Mouse (Mus musculus): ENCODE results near the gene Acd. TPM values are rescaled to one million over a fixed set of nuclear protein-coding genes. Genes with fewer than 3 reads are reported as not detected.

Gene Acd
- polyA plus RNA-seq, 1 experiment from 2014 or later = 22.4 TPM

GRCm38 (mm10) chr8:105714139-105714538 is 13.2 kb upstream of the Acd start:
- H3K36me3 ChIP-seq (replicated peaks) = no peaks in the 10 kb centered on the region
- no peak overlapping the region for H3K27ac ChIP-seq (replicated peaks)
- no peak for ATAC-seq (ENCODE audit: insufficient read depth)
- no peaks in the 10 kb centered on the region for H3K9me3 ChIP-seq (replicated peaks)
- no peak overlapping the region for H3K9ac ChIP-seq
- H3K27me3 ChIP-seq = no peaks in the 10 kb centered on the region
- H3K4me1 ChIP-seq (replicated peaks) = peaks cover 8% of the 10 kb centered on the region; the same call in 1 of the 2 replicates
- no peak overlapping the region for H3K4me2 ChIP-seq
- H3K4me3 ChIP-seq (replicated peaks) = no peak overlapping the region
- WGBS (ENCODE audit: insufficient replicate concordance) = under 1% methylated on average over 3 of the region's 3 CpGs

GRCm38 (mm10) chr8:105712286-105712685 is 11.4 kb upstream of the Acd start:
- 61% methylated on average over 3 of the region's 3 CpGs for WGBS (ENCODE audit: insufficient replicate concordance)
- H3K4me2 ChIP-seq = no peak overlapping the region
- H3K9ac ChIP-seq = no peak overlapping the region
- ATAC-seq (ENCODE audit: insufficient read depth) = no peak
- H3K27ac ChIP-seq (replicated peaks) = no peak overlapping the region
- peaks cover 18% of the 10 kb centered on the region for H3K4me1 ChIP-seq (replicated peaks)
- H3K36me3 ChIP-seq (replicated peaks) = no peaks in the 10 kb centered on the region
- no peaks in the 10 kb centered on the region for H3K9me3 ChIP-seq (replicated peaks)
- H3K4me3 ChIP-seq (replicated peaks) = no peak overlapping the region
- no peaks in the 10 kb centered on the region for H3K27me3 ChIP-seq

GRCm38 (mm10) chr8:105709317-105709716 is 8.4 kb upstream of the Acd start:
- Histone ChIP-seq H3K27me3 (no peaks in the 10 kb centered on the region), H3K9ac (no peak overlapping the region), H3K36me3 (replicated peaks) (0 out of 2 replicates have a peak, but pooled peaks cover 3% of the 10 kb centered on the region), H3K9me3 (replicated peaks) (no peaks in the 10 kb centered on the region), H3K4me3 (replicated peaks) (no peak overlapping the region), H3K4me1 (replicated peaks) (peaks cover 24% of the 10 kb centered on the region), H3K27ac (replicated peaks) (no peak overlapping the region), H3K4me2 (no peak overlapping the region)
- 75% methylated on average over 14 of the region's 14 CpGs for WGBS (ENCODE audit: insufficient replicate concordance)
- no peak for ATAC-seq (ENCODE audit: insufficient read depth)

GRCm38 (mm10) chr8:105708675-105709074 is 7.8 kb upstream of the Acd start:
- Histone ChIP-seq H3K9me3 (replicated peaks) (no peaks in the 10 kb centered on the region), H3K4me3 (replicated peaks) (no peak overlapping the region), H3K27ac (replicated peaks) (no peak overlapping the region), H3K4me1 (replicated peaks) (peaks cover 24% of the 10 kb centered on the region), H3K4me2 (no peak overlapping the region), H3K27me3 (no peaks in the 10 kb centered on the region), H3K36me3 (replicated peaks) (0 out of 2 replicates have a peak, but pooled peaks cover 9% of the 10 kb centered on the region), H3K9ac (no peak overlapping the region)
- ATAC-seq (ENCODE audit: insufficient read depth) = no peak
- WGBS (ENCODE audit: insufficient replicate concordance) = 86% methylated on average over 8 of the region's 8 CpGs

- no peak within 1 kb of the TSS; the same call in 1 of the 2 replicates for H3K27ac ChIP-seq (replicated peaks)
- H3K27me3 ChIP-seq = no peaks in the 10 kb centered on the region
- 0 out of 2 replicates have a peak, but pooled peaks cover 15% of the 10 kb centered on the region for H3K36me3 ChIP-seq (replicated peaks)
- WGBS (ENCODE audit: insufficient replicate concordance) = 1% methylated on average over 55 of the region's 55 CpGs
- peak within 1 kb of the TSS; percentile 97 for H3K4me2 ChIP-seq
- H3K9ac ChIP-seq = peak within 1 kb of the TSS; percentile 62
- peaks cover 24% of the 10 kb centered on the region for H3K4me1 ChIP-seq (replicated peaks)
- no peaks in the 10 kb centered on the region for H3K9me3 ChIP-seq (replicated peaks)
- peak; percentile 68 for ATAC-seq (ENCODE audit: insufficient read depth)
- peak within 1 kb of the TSS; percentile 76 for H3K4me3 ChIP-seq (replicated peaks)
Observed at GRCm38 (mm10) chr8:105707498-105708403, 6.8 kb upstream of the Acd start, which contains the start of the genes 4933405L10Rik and Enkd1. 4933405L10Rik (plus strand) TSS chr8:105707655. Enkd1 (minus strand) TSS chr8:105708210.

- WGBS (ENCODE audit: insufficient replicate concordance) = 71% methylated on average over 12 of the region's 12 CpGs
- H3K4me3 ChIP-seq (replicated peaks) = no peak overlapping the region
- H3K9me3 ChIP-seq (replicated peaks) = no peaks in the 10 kb centered on the region
- H3K36me3 ChIP-seq (replicated peaks) = 0 out of 2 replicates have a peak, but pooled peaks cover 16% of the 10 kb centered on the region
- ATAC-seq (ENCODE audit: insufficient read depth) = no peak
- H3K27ac ChIP-seq (replicated peaks) = no peak overlapping the region
- H3K9ac ChIP-seq = no peak overlapping the region
- H3K4me1 ChIP-seq (replicated peaks) = peaks cover 36% of the 10 kb centered on the region
- peak overlapping the region; percentile 97; the same call in 1 of the 2 replicates for H3K4me2 ChIP-seq
- H3K27me3 ChIP-seq = no peaks in the 10 kb centered on the region
Observed at GRCm38 (mm10) chr8:105706426-105706825, 5.5 kb upstream of the Acd start.

- no peak overlapping the region for H3K4me2 ChIP-seq
- no peaks in the 10 kb centered on the region for H3K27me3 ChIP-seq
- no peaks in the 10 kb centered on the region for H3K9me3 ChIP-seq (replicated peaks)
- no peak for ATAC-seq (ENCODE audit: insufficient read depth)
- no peak overlapping the region for H3K4me3 ChIP-seq (replicated peaks)
- H3K27ac ChIP-seq (replicated peaks) = no peak overlapping the region
- H3K36me3 ChIP-seq (replicated peaks) = 0 out of 2 replicates have a peak, but pooled peaks cover 16% of the 10 kb centered on the region
- WGBS (ENCODE audit: insufficient replicate concordance) = 76% methylated on average over 6 of the region's 6 CpGs
- no peak overlapping the region for H3K9ac ChIP-seq
- H3K4me1 ChIP-seq (replicated peaks) = peaks cover 43% of the 10 kb centered on the region
Observed at GRCm38 (mm10) chr8:105704955-105705354, 4.1 kb upstream of the Acd start.

GRCm38 (mm10) chr8:105704146-105704812 is 3.4 kb upstream of the Acd start:
- Histone ChIP-seq H3K27ac (replicated peaks) (no peak overlapping the region), H3K4me3 (replicated peaks) (no peak overlapping the region), H3K36me3 (replicated peaks) (0 out of 2 replicates have a peak, but pooled peaks cover 16% of the 10 kb centered on the region), H3K9me3 (replicated peaks) (no peaks in the 10 kb centered on the region), H3K27me3 (no peaks in the 10 kb centered on the region), H3K4me1 (replicated peaks) (peaks cover 49% of the 10 kb centered on the region), H3K9ac (no peak overlapping the region), H3K4me2 (no peak overlapping the region)
- ATAC-seq (ENCODE audit: insufficient read depth) = no peak
- 89% methylated on average over 34 of the region's 34 CpGs for WGBS (ENCODE audit: insufficient replicate concordance)

GRCm38 (mm10) chr8:105702731-105703415 is 2.0 kb upstream of the Acd start:
- ATAC-seq (ENCODE audit: insufficient read depth) = no peak
- WGBS (ENCODE audit: insufficient replicate concordance) = 80% methylated on average over 24 of the region's 24 CpGs
- H3K27ac ChIP-seq (replicated peaks) = no peak overlapping the region

GRCm38 (mm10) chr8:105702001-105702401 is 1.1 kb upstream of the Acd start:
- Histone ChIP-seq H3K27me3 (no peaks in the 10 kb centered on the region), H3K27ac (replicated peaks) (peak overlapping the region; percentile 97; the same call in 1 of the 2 replicates), H3K9me3 (replicated peaks) (no peaks in the 10 kb centered on the region), H3K4me2 (peak overlapping the region; percentile 87), H3K36me3 (replicated peaks) (peaks cover 34% of the 10 kb centered on the region), H3K4me3 (replicated peaks) (peak overlapping the region; percentile 72), H3K9ac (peak overlapping the region; percentile 42), H3K4me1 (replicated peaks) (peaks cover 38% of the 10 kb centered on the region)
- 66% methylated on average over 18 of the region's 18 CpGs for WGBS (ENCODE audit: insufficient replicate concordance)
- ATAC-seq (ENCODE audit: insufficient read depth) = no peak

More at GRCm38 (mm10) chr8:105702731-105703415, 2.0 kb upstream of the Acd start:
- Histone ChIP-seq H3K4me1 (replicated peaks) (peaks cover 45% of the 10 kb centered on the region), H3K4me3 (replicated peaks) (no peak overlapping the region), H3K36me3 (replicated peaks) (peaks cover 25% of the 10 kb centered on the region), H3K9ac (no peak overlapping the region), H3K27me3 (no peaks in the 10 kb centered on the region), H3K9me3 (replicated peaks) (no peaks in the 10 kb centered on the region), H3K4me2 (no peak overlapping the region)
